Mouse (Mus musculus) frontal cortex, adult 2 months (tissue): ENCODE data around the gene Fam20a. TPM values are rescaled to one million over a fixed set of nuclear protein-coding genes. Genes with fewer than 3 reads are reported as not detected.
"Not testable (repeated sequence)": the region's sequence is repeated elsewhere in the genome, so short reads cannot be mapped to it uniquely, and the experiment has no call there.

Source experiments
- DNase-seq, 2 experiments: peaks; one replicate each; pipeline ENCODE4 v3.0.0; 2022; ENCODE audit warnings: low spot score in 1 of 2; ENCODE audit errors: extremely low spot score in 1 of 2
- polyA plus RNA-seq: library from polyadenylated mRNA; depleted of rRNA; stranded (reverse); fragments of >200 nt; gene quantifications from 2 replicates; pipeline ENCODE4 v1.2.3, GENCODE M21; 2012

Fam20a gene
- polyA plus RNA-seq, 1 experiment = 14.6 TPM

- no peak for DNase-seq
Measured at GRCm38 (mm10) chr11:109664293-109664692, 57.8 kb downstream of the Fam20a start.

GRCm38 (mm10) chr11:109660526-109660925 is 61.6 kb downstream of the Fam20a start:
- not testable (repeated sequence) for DNase-seq

- no peak for DNase-seq
Measured at GRCm38 (mm10) chr11:109656232-109656631, 65.8 kb downstream of the Fam20a start.

- no peak for DNase-seq
Measured at GRCm38 (mm10) chr11:109654581-109654980, 67.5 kb downstream of the Fam20a start.

GRCm38 (mm10) chr11:109653201-109653600 is 68.9 kb downstream of the Fam20a start:
- no peak for DNase-seq

GRCm38 (mm10) chr11:109652505-109652904 is 69.6 kb downstream of the Fam20a start:
- no peak for DNase-seq

- no peak for DNase-seq
Measured at GRCm38 (mm10) chr11:109651566-109652024, 70.5 kb downstream of the Fam20a start.

GRCm38 (mm10) chr11:109650788-109651565 is 71.1 kb downstream of the Fam20a start:
- DNase-seq = peak; percentile 90 to 95

- DNase-seq = peak; percentile 85 to 89
Measured at GRCm38 (mm10) chr11:109649975-109650701, 71.9 kb downstream of the Fam20a start.

- no peak for DNase-seq
Measured at GRCm38 (mm10) chr11:109649206-109649605, 72.9 kb downstream of the Fam20a start, which contains the start of gene Prkar1a. TSS of gene Prkar1a (plus strand) at chr11:109649405.

- DNase-seq = no peak
Measured at GRCm38 (mm10) chr11:109648510-109648909, 73.6 kb downstream of the Fam20a start.

- DNase-seq = no peak
Measured at GRCm38 (mm10) chr11:109641498-109642222, 80.4 kb downstream of the Fam20a start.

- no peak for DNase-seq
Measured at GRCm38 (mm10) chr11:109635871-109636395, 86.1 kb downstream of the Fam20a start.

- DNase-seq = no peak
Measured at GRCm38 (mm10) chr11:109634928-109635327, 87.2 kb downstream of the Fam20a start.

GRCm38 (mm10) chr11:109629021-109629521 is 93.0 kb downstream of the Fam20a start:
- no peak for DNase-seq

- DNase-seq = no peak
Measured at GRCm38 (mm10) chr11:109628099-109628498, 94.0 kb downstream of the Fam20a start.

- no peak for DNase-seq
Measured at GRCm38 (mm10) chr11:109627648-109628047, 94.4 kb downstream of the Fam20a start.

- DNase-seq = no peak
Measured at GRCm38 (mm10) chr11:109623238-109623637, 98.8 kb downstream of the Fam20a start.

GRCm38 (mm10) chr11:109622518-109623037 is 99.5 kb downstream of the Fam20a start:
- DNase-seq = no peak

GRCm38 (mm10) chr11:109621183-109621582 is 100.9 kb downstream of the Fam20a start:
- DNase-seq = peak in 1 of 2 experiments; percentile 84
